Mouse (Mus musculus) liver, embryonic 11.5 days (tissue): Measurements from ENCODE around the gene Gm17655. TPM values are rescaled to one million over a fixed set of nuclear protein-coding genes. Genes with fewer than 3 reads are reported as not detected.
"Not testable (repeated sequence)": the region's sequence is repeated elsewhere in the genome, so short reads cannot be mapped to it uniquely, and the experiment has no call there.

ENCODE experiments used
- ATAC-seq: fragments of 200-750 bp; cut with Nextera tagmentation; replicated peaks from 2 replicates; pipeline ENCODE4 v1.8.0; 2017; ENCODE audit warnings: moderate number of reproducible peaks, mild to moderate bottlenecking, moderate TSS enrichment, moderate library complexity; ENCODE audit not compliant: low FRiP score
- DNase-seq: peaks from one replicate; pipeline ENCODE4 v3.0.0-alpha.2; 2017; ENCODE audit warnings: low spot score
- H3K27ac ChIP-seq: fragments of 300-500 bp; sonication (generic); 2 replicates; pipeline ENCODE4 v1.5.1; 2014; ENCODE audit warnings: mild to moderate bottlenecking, low read depth, low read length, control low read depth
- H3K27me3 ChIP-seq: fragments of 300-500 bp; sonication (generic); replicated peaks from 2 replicates; pipeline ENCODE4 v1.6.1; 2014; ENCODE audit warnings: low read length, mixed read lengths; ENCODE audit not compliant: control insufficient read depth, insufficient read depth
- H3K36me3 ChIP-seq: fragments of 300-500 bp; sonication (generic); 2 replicates; pipeline ENCODE4 v1.6.1; 2014; ENCODE audit warnings: mild to moderate bottlenecking, low read length, moderate library complexity, mixed read lengths; ENCODE audit not compliant: control insufficient read depth, insufficient read depth
- H3K4me1 ChIP-seq: fragments of 300-500 bp; sonication (generic); replicated peaks from 2 replicates; pipeline ENCODE4 v1.6.1; 2014; ENCODE audit warnings: low read length, mixed read lengths; ENCODE audit not compliant: control insufficient read depth, insufficient read depth
- H3K4me2 ChIP-seq: fragments of 300-500 bp; sonication (generic); 2 replicates; pipeline ENCODE4 v1.6.1; 2014; ENCODE audit warnings: mild to moderate bottlenecking, control low read depth, moderate library complexity
- H3K4me3 ChIP-seq: fragments of 300-500 bp; sonication (generic); 2 replicates; pipeline ENCODE4 v1.5.1; 2014; ENCODE audit warnings: low read depth, low read length, control low read depth
- H3K9ac ChIP-seq: fragments of 300-500 bp; sonication (generic); 2 replicates; pipeline ENCODE4 v1.6.1; 2014; ENCODE audit warnings: low read depth, low read length, control low read depth
- H3K9me3 ChIP-seq: fragments of 300-500 bp; sonication (generic); 2 replicates; pipeline ENCODE4 v1.6.1; 2016; ENCODE audit warnings: low read length, inconsistent platforms, mixed read lengths; ENCODE audit not compliant: control insufficient read depth
- WGBS: fragments of 180-500 bp; shearing (Covaris S2); extraction: QIAGEN DNeasy Blood & Tissue Kit; methylation state at CpG from one replicate; pipeline ENCODE4 v1.1.7; 2014; 5-methylcytosine and 5-hydroxymethylcytosine counted together
- polyA plus RNA-seq: library from polyadenylated mRNA; unstranded; fragments of >200 nt; fragmentation: Nextera tagmentation; extraction: Ambion mirVana; gene quantifications from 2 replicates; pipeline ENCODE4 v1.2.1, GENCODE M21; 2014

The Gm17655 gene
- polyA plus RNA-seq, 1 experiment from 2014 or later, result 2.7 TPM

- WGBS, result 84% methylated on average over 10 of the region's 10 CpGs
Measured at GRCm38 (mm10) chr5:110015775-110016174, 56.5 kb downstream of the Gm17655 start.

More at GRCm38 (mm10) chr5:110015775-110016174, 56.5 kb downstream of the Gm17655 start:
- not testable (repeated sequence) for H3K9me3 ChIP-seq, H3K27ac ChIP-seq, H3K36me3 ChIP-seq, H3K27me3 ChIP-seq, H3K4me1 ChIP-seq, DNase-seq, H3K4me2 ChIP-seq, H3K4me3 ChIP-seq, H3K9ac ChIP-seq, ATAC-seq

Other genes with a start within 250 kb of the Gm17655 start
- gene Gm15446, start 149.1 kb downstream of the Gm17655 start, polyA plus RNA-seq, result 0.30 and 0.92 TPM in 2 replicates
- gene Zfp932, start 76.0 kb downstream of the Gm17655 start, polyA plus RNA-seq, result 17.6 and 19.0 TPM in 2 replicates
- gene Gm35315, start 21.9 kb upstream of the Gm17655 start, polyA plus RNA-seq, result 2.0 and 3.1 TPM in 2 replicates
- 0.71 and 1.3 TPM in 2 replicates for gene Plcxd1, start 27.5 kb upstream of the Gm17655 start, polyA plus RNA-seq
- 18.7 and 20.9 TPM in 2 replicates for gene Gtpbp6, start 35.7 kb upstream of the Gm17655 start, polyA plus RNA-seq
- gene Zfp605, start 37.6 kb upstream of the Gm17655 start, polyA plus RNA-seq, result 3.4 and 3.6 TPM in 2 replicates
- 38.9 and 44.3 TPM in 2 replicates for gene Chfr, start 63.3 kb upstream of the Gm17655 start, polyA plus RNA-seq
- 19.2 and 20.4 TPM in 2 replicates for gene Golga3, start 104.2 kb upstream of the Gm17655 start, polyA plus RNA-seq
- 30.4 and 30.5 TPM in 2 replicates for gene Ankle2, start 158.5 kb upstream of the Gm17655 start, polyA plus RNA-seq
- gene Pgam5, start 197.4 kb upstream of the Gm17655 start, polyA plus RNA-seq, result 78.2 and 81.1 TPM in 2 replicates
- 24.2 and 27.2 TPM in 2 replicates for gene Pxmp2, start 213.7 kb upstream of the Gm17655 start, polyA plus RNA-seq
- gene Pole, start 213.8 kb upstream of the Gm17655 start, polyA plus RNA-seq, result 41.4 and 42.9 TPM in 2 replicates